Mouse (Mus musculus) liver, embryonic 12.5 days (tissue): ENCODE data around the gene Prmt3. TPM values are rescaled to one million over a fixed set of nuclear protein-coding genes. Genes with fewer than 3 reads are reported as not detected.

Experiments used
- ATAC-seq: fragments of 200-750 bp; cut with Nextera tagmentation; 2 replicates; pipeline ENCODE4 v1.8.0; 2017; ENCODE audit warnings: moderate number of reproducible peaks, mild to moderate bottlenecking, moderate library complexity
- H3K27ac ChIP-seq: fragments of 300-500 bp; sonication (generic); 2 replicates; pipeline ENCODE4 v1.5.1; 2016; ENCODE audit warnings: mild to moderate bottlenecking
- H3K27me3 ChIP-seq: fragments of 300-500 bp; sonication (generic); replicated peaks from 2 replicates; pipeline ENCODE4 v1.6.1; 2016; ENCODE audit warnings: mild to moderate bottlenecking, moderate library complexity
- H3K36me3 ChIP-seq: fragments of 300-500 bp; sonication (generic); 2 replicates; pipeline ENCODE4 v1.6.1; 2016; ENCODE audit warnings: mild to moderate bottlenecking, moderate library complexity
- H3K4me1 ChIP-seq: fragments of 300-500 bp; sonication (generic); 2 replicates; pipeline ENCODE4 v1.6.1; 2016
- H3K4me2 ChIP-seq: fragments of 300-500 bp; sonication (generic); 2 replicates; pipeline ENCODE4 v1.6.1; 2016; ENCODE audit warnings: mild to moderate bottlenecking, moderate library complexity
- H3K4me3 ChIP-seq: fragments of 300-500 bp; sonication (generic); 2 replicates; pipeline ENCODE4 v1.5.1; 2016; ENCODE audit warnings: mild to moderate bottlenecking, moderate library complexity
- H3K9ac ChIP-seq: fragments of 300-500 bp; sonication (generic); 2 replicates; pipeline ENCODE4 v1.6.1; 2016; ENCODE audit warnings: mild to moderate bottlenecking, moderate library complexity
- H3K9me3 ChIP-seq: fragments of 300-500 bp; sonication (generic); replicated peaks from 2 replicates; pipeline ENCODE4 v1.6.1; 2016; ENCODE audit warnings: mild to moderate bottlenecking, moderate library complexity
- WGBS: fragments of 180-500 bp; shearing (Covaris S2); methylation state at CpG from one replicate; pipeline ENCODE4 v1.1.7; 2016; ENCODE audit not compliant: insufficient replicate concordance; 5-methylcytosine and 5-hydroxymethylcytosine counted together
- polyA plus RNA-seq: library from polyadenylated mRNA; unstranded; fragments of >200 nt; fragmentation: Nextera tagmentation; extraction: Ambion mirVana; gene quantifications from 2 replicates; pipeline ENCODE4 v1.2.1, GENCODE M21; 2016

Gene Prmt3
- polyA plus RNA-seq, 1 experiment from 2014 or later: 48.0 TPM

GRCm38 (mm10) chr7:49824581-49824980, 46.4 kb downstream of the Prmt3 start:
- ATAC-seq: no peak
- Histone ChIP-seq H3K36me3 (peaks cover 62% of the 10 kb centered on the region), H3K27me3 (no peaks in the 10 kb centered on the region), H3K27ac (no peak overlapping the region), H3K9ac (no peak overlapping the region), H3K4me3 (no peak overlapping the region), H3K4me1 (no peaks in the 10 kb centered on the region), H3K9me3 (no peaks in the 10 kb centered on the region), H3K4me2 (no peak overlapping the region)
- WGBS: 77% methylated on average over 2 of the region's 2 CpGs

- Histone ChIP-seq H3K9me3 (no peaks in the 10 kb centered on the region), H3K9ac (no peak overlapping the region), H3K4me1 (no peaks in the 10 kb centered on the region), H3K27ac (no peak overlapping the region), H3K4me3 (no peak overlapping the region), H3K27me3 (no peaks in the 10 kb centered on the region), H3K36me3 (peaks cover 71% of the 10 kb centered on the region), H3K4me2 (no peak overlapping the region)
- 79% methylated on average over 3 of the region's 3 CpGs for WGBS
- no peak for ATAC-seq
Measured at GRCm38 (mm10) chr7:49825492-49825891, 47.3 kb downstream of the Prmt3 start.

GRCm38 (mm10) chr7:49827920-49828319, 49.8 kb downstream of the Prmt3 start:
- H3K4me3 ChIP-seq: no peak overlapping the region
- no peak overlapping the region for H3K9ac ChIP-seq
- no peak for ATAC-seq
- peaks cover 77% of the 10 kb centered on the region for H3K36me3 ChIP-seq
- H3K27me3 ChIP-seq: no peaks in the 10 kb centered on the region
- no peaks in the 10 kb centered on the region for H3K4me1 ChIP-seq
- no peak overlapping the region for H3K27ac ChIP-seq
- no peaks in the 10 kb centered on the region for H3K9me3 ChIP-seq
- H3K4me2 ChIP-seq: no peak overlapping the region
- WGBS: 69% methylated on average over 1 of the region's 1 CpGs

- Histone ChIP-seq H3K4me3 (no peak overlapping the region), H3K36me3 (peaks cover 58% of the 10 kb centered on the region), H3K4me1 (0 out of 2 replicates have a peak, but pooled peaks cover 4% of the 10 kb centered on the region), H3K4me2 (no peak overlapping the region), H3K27me3 (no peaks in the 10 kb centered on the region), H3K9ac (no peak overlapping the region), H3K27ac (no peak overlapping the region), H3K9me3 (no peaks in the 10 kb centered on the region)
- no peak for ATAC-seq
- 67% methylated on average over 11 of the region's 11 CpGs for WGBS
Measured at GRCm38 (mm10) chr7:49842366-49843282, 64.5 kb downstream of the Prmt3 start.

GRCm38 (mm10) chr7:49843304-49843933, 65.3 kb downstream of the Prmt3 start:
- H3K4me2 ChIP-seq: no peak overlapping the region
- H3K27me3 ChIP-seq: no peaks in the 10 kb centered on the region
- H3K4me1 ChIP-seq: 0 out of 2 replicates have a peak, but pooled peaks cover 4% of the 10 kb centered on the region
- H3K4me3 ChIP-seq: no peak overlapping the region
- no peak overlapping the region for H3K9ac ChIP-seq
- WGBS: 64% methylated on average over 6 of the region's 6 CpGs
- no peaks in the 10 kb centered on the region for H3K9me3 ChIP-seq
- peaks cover 56% of the 10 kb centered on the region for H3K36me3 ChIP-seq
- peak; percentile 44; the same call in 1 of the 2 replicates for ATAC-seq
- no peak overlapping the region for H3K27ac ChIP-seq

GRCm38 (mm10) chr7:49847939-49848338, 69.8 kb downstream of the Prmt3 start:
- WGBS: 70% methylated on average over 2 of the region's 2 CpGs
- Histone ChIP-seq H3K4me1 (peaks cover 6% of the 10 kb centered on the region), H3K9me3 (no peaks in the 10 kb centered on the region)

GRCm38 (mm10) chr7:49853342-49854181, 75.4 kb downstream of the Prmt3 start:
- ATAC-seq: peak; percentile 68

More at GRCm38 (mm10) chr7:49847939-49848338, 69.8 kb downstream of the Prmt3 start:
- no peaks in the 10 kb centered on the region for H3K27me3 ChIP-seq
- H3K4me3 ChIP-seq: no peak overlapping the region
- no peak overlapping the region for H3K27ac ChIP-seq
- H3K36me3 ChIP-seq: peaks cover 61% of the 10 kb centered on the region
- ATAC-seq: no peak
- no peak overlapping the region for H3K9ac ChIP-seq
- no peak overlapping the region for H3K4me2 ChIP-seq

GRCm38 (mm10) chr7:49857347-49857746, 79.2 kb downstream of the Prmt3 start:
- H3K27me3 ChIP-seq: no peaks in the 10 kb centered on the region
- WGBS: 85% methylated on average over 5 of the region's 5 CpGs
- no peak for ATAC-seq

More at GRCm38 (mm10) chr7:49853342-49854181, 75.4 kb downstream of the Prmt3 start:
- no peak overlapping the region for H3K4me2 ChIP-seq
- H3K4me3 ChIP-seq: no peak overlapping the region
- H3K36me3 ChIP-seq: peaks cover 70% of the 10 kb centered on the region
- 54% methylated on average over 5 of the region's 5 CpGs for WGBS
- no peaks in the 10 kb centered on the region for H3K9me3 ChIP-seq
- no peak overlapping the region for H3K9ac ChIP-seq
- no peaks in the 10 kb centered on the region for H3K27me3 ChIP-seq
- H3K4me1 ChIP-seq: peaks cover 19% of the 10 kb centered on the region
- H3K27ac ChIP-seq: peak overlapping the region; percentile 56

GRCm38 (mm10) chr7:49858257-49858656, 80.1 kb downstream of the Prmt3 start:
- Histone ChIP-seq H3K9me3 (no peaks in the 10 kb centered on the region), H3K27me3 (no peaks in the 10 kb centered on the region), H3K27ac (no peak overlapping the region), H3K4me3 (no peak overlapping the region), H3K4me2 (no peak overlapping the region), H3K36me3 (peaks cover 53% of the 10 kb centered on the region), H3K9ac (no peak overlapping the region), H3K4me1 (peaks cover 10% of the 10 kb centered on the region)
- 72% methylated on average over 3 of the region's 3 CpGs for WGBS
- ATAC-seq: no peak

More at GRCm38 (mm10) chr7:49857347-49857746, 79.2 kb downstream of the Prmt3 start:
- Histone ChIP-seq H3K27ac (no peak overlapping the region), H3K4me3 (no peak overlapping the region), H3K4me1 (peaks cover 19% of the 10 kb centered on the region), H3K9me3 (no peaks in the 10 kb centered on the region), H3K9ac (no peak overlapping the region), H3K36me3 (peaks cover 56% of the 10 kb centered on the region), H3K4me2 (no peak overlapping the region)

- no peaks in the 10 kb centered on the region for H3K9me3 ChIP-seq
- H3K27me3 ChIP-seq: no peaks in the 10 kb centered on the region
- no peak overlapping the region for H3K27ac ChIP-seq
- WGBS: 83% methylated on average over 3 of the region's 3 CpGs
- H3K4me3 ChIP-seq: no peak overlapping the region
- no peak overlapping the region for H3K9ac ChIP-seq
- no peak overlapping the region for H3K4me2 ChIP-seq
- H3K4me1 ChIP-seq: no peaks in the 10 kb centered on the region
- no peak for ATAC-seq
- peaks cover 51% of the 10 kb centered on the region for H3K36me3 ChIP-seq
Measured at GRCm38 (mm10) chr7:49859820-49860219, 81.7 kb downstream of the Prmt3 start.

GRCm38 (mm10) chr7:49861196-49861595, 83.0 kb downstream of the Prmt3 start:
- Histone ChIP-seq H3K36me3 (peaks cover 41% of the 10 kb centered on the region), H3K4me3 (no peak overlapping the region), H3K9ac (no peak overlapping the region), H3K27ac (no peak overlapping the region), H3K9me3 (no peaks in the 10 kb centered on the region), H3K4me1 (no peaks in the 10 kb centered on the region), H3K4me2 (no peak overlapping the region), H3K27me3 (no peaks in the 10 kb centered on the region)
- WGBS: 82% methylated on average over 2 of the region's 2 CpGs
- no peak for ATAC-seq
